Mouse (Mus musculus): ENCODE results near the gene Clcf1.

GRCm38 (mm10) chr19:4180411-4180810 lies 33.6 kb upstream of the Clcf1 start:
- TF ChIP-seq CTCF (IDR thresholded peaks at IDR 0.05) (no peak), EP300 (IDR thresholded peaks at IDR 0.05) (no peak)
